Mouse (Mus musculus): ENCODE measurements around the gene Pfdn6.

GRCm38 (mm10) chr17:33955555-33956214 is 15.5 kb upstream of the Pfdn6 start, which contains the start of the genes Vps52 and Rps18:
- TF ChIP-seq CTCF (IDR thresholded peaks at IDR 0.05; ENCODE audit: low read depth) (peak; percentile 55), EP300 (optimal IDR thresholded peaks at IDR 0.05) (peak; percentile 29)

Data from stomach, postnatal 0 days (tissue).